Mouse (Mus musculus) spleen, adult 2 months (tissue): ENCODE results near the gene Snx19. TPM values are rescaled to one million over a fixed set of nuclear protein-coding genes. Genes with fewer than 3 reads are reported as not detected.

Experiments
- DNase-seq, 2 experiments: peaks; one replicate each; pipeline versions ENCODE4 v3.0.0 to v3.0.0-alpha.2; 2012 to 2021; ENCODE audit warnings: low spot score in 2 of 2, low read depth in 1 of 2
- H3K27ac ChIP-seq: fragments of 200-500 bp; 2 replicates; pipeline ENCODE4 v1.5.1; 2012; ENCODE audit warnings: low read length, inconsistent platforms; ENCODE audit not compliant: insufficient read depth
- H3K27me3 ChIP-seq: fragments of 200-500 bp; 2 replicates; pipeline ENCODE4 v1.6.1; 2012; ENCODE audit warnings: mild to moderate bottlenecking, moderate library complexity, low read length, inconsistent platforms; ENCODE audit not compliant: control insufficient read depth, insufficient read depth
- H3K36me3 ChIP-seq: fragments of 200-500 bp; 2 replicates; pipeline ENCODE4 v1.6.1; 2012; ENCODE audit warnings: mild to moderate bottlenecking, low read length, inconsistent platforms; ENCODE audit not compliant: control insufficient read depth, insufficient read depth
- H3K4me1 ChIP-seq: fragments of 200-500 bp; 2 replicates; pipeline ENCODE4 v1.6.1; 2011; ENCODE audit warnings: inconsistent platforms; ENCODE audit not compliant: control insufficient read depth, insufficient read depth, insufficient read length
- H3K4me3 ChIP-seq: fragments of 200-500 bp; 2 replicates; pipeline ENCODE4 v1.5.1; 2011; ENCODE audit warnings: mild to moderate bottlenecking, inconsistent platforms; ENCODE audit not compliant: insufficient read depth, insufficient read length; ENCODE audit errors: extremely low read depth
- CTCF ChIP-seq: fragments of 200-500 bp; IDR thresholded peaks from 2 replicates; pipeline ENCODE4 v1.5.1; 2011; ENCODE audit warnings: mild to moderate bottlenecking, inconsistent platforms; ENCODE audit not compliant: insufficient read depth, insufficient read length, insufficient replicate concordance; ENCODE audit errors: extremely low read depth
- POLR2A ChIP-seq: fragments of 200-500 bp; IDR thresholded peaks from 2 replicates; pipeline ENCODE4 v1.6.1; 2011; ENCODE audit warnings: low read depth, low read length, inconsistent platforms
- polyA plus RNA-seq: library from polyadenylated mRNA; depleted of rRNA; stranded (reverse); fragments of >200 nt; gene quantifications from 2 replicates; pipeline ENCODE4 v1.2.3, GENCODE M21; 2012

Gene Snx19
- polyA plus RNA-seq, 1 experiment, result 7.0 TPM

- no peak overlapping the region for H3K4me3 ChIP-seq
Observed at GRCm38 (mm10) chr9:30515953-30516352, 89.0 kb downstream of the Snx19 start.

More at GRCm38 (mm10) chr9:30515953-30516352, 89.0 kb downstream of the Snx19 start:
- no peaks in the 10 kb centered on the region for H3K27me3 ChIP-seq
- DNase-seq, result no peak
- no peaks in the 10 kb centered on the region for H3K4me1 ChIP-seq
- TF ChIP-seq CTCF (no peak), POLR2A (no peak)
- H3K27ac ChIP-seq, result no peak overlapping the region
- H3K36me3 ChIP-seq, result no peaks in the 10 kb centered on the region
